8 mouse cellular contexts compared by ENCODE assay signal in the genomic region with DNA sequence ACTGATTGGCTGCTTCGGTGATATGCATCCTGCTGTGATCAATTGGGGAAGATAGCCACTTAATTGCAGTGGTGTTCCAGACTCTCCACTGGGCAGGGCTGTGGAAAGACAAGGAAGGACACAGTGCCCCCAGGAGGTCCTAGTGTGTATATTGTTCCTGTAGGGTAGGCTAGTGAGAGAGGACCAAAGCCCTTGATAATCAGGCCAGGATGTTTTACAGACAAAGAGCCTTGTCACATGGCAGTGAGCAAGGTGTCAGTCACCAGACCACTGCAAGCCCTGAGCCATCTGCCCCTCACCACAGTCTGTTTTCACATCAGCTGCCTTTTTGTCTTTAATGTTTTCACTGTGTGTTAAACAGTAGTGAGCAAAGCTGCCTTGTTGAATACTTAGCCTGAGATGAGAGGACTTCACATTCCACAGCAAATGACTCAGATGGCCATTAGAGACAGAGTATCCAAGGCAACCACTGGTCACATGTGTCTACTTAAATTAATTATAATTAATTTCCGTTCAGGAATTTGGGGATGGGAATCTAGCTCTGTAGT. TPM values are rescaled to one million over a fixed set of nuclear protein-coding genes. Genes with fewer than 3 reads are reported as not detected.
DNase-seq lines count a peak whose midpoint lies in the region; ATAC-seq and TF ChIP-seq lines count a peak whose summit lies in the region.

No protein-coding gene starts in this region.

- no peaks in the 10 kb centered on the region for H3K27me3 ChIP-seq in embryonic facial prominence, embryonic 14.5 days (replicated peaks; ENCODE audit: control insufficient read depth, insufficient read depth, low read length)
- H3K27me3 ChIP-seq in liver, postnatal 0 days (ENCODE audit: insufficient read depth, low read length): no peaks in the 10 kb centered on the region
- no peaks in the 10 kb centered on the region for H3K27me3 ChIP-seq in stomach, embryonic 15.5 days (replicated peaks)
- H3K27me3 ChIP-seq in kidney, embryonic 14.5 days (ENCODE audit: control insufficient read depth, insufficient read depth, low read length): no peaks in the 10 kb centered on the region

- H3K36me3 ChIP-seq in embryonic facial prominence, embryonic 14.5 days (ENCODE audit: control insufficient read depth, insufficient read depth, low read length): no peaks in the 10 kb centered on the region
- peaks cover 23% of the 10 kb centered on the region for H3K36me3 ChIP-seq in liver, postnatal 0 days (replicated peaks; ENCODE audit: insufficient read depth, low read length)
- no peaks in the 10 kb centered on the region for H3K36me3 ChIP-seq in stomach, embryonic 15.5 days
- no peaks in the 10 kb centered on the region for H3K36me3 ChIP-seq in kidney, embryonic 14.5 days (ENCODE audit: control insufficient read depth, insufficient read depth, low read length)

- peak; percentile 75; the same call in 1 of the 2 replicates for ATAC-seq in embryonic facial prominence, embryonic 14.5 days (ENCODE audit: low read depth)
- ATAC-seq in liver, postnatal 0 days: no peak
- ATAC-seq in stomach, embryonic 15.5 days (ENCODE audit: insufficient read depth, low FRiP score, low read depth): peak; percentile 40; the same call in 1 of the 2 replicates
- ATAC-seq in kidney, embryonic 14.5 days (ENCODE audit: low FRiP score, low TSS enrichment): no peak

- H3K9me3 ChIP-seq in embryonic facial prominence, embryonic 14.5 days (ENCODE audit: control insufficient read depth, low read length): no peaks in the 10 kb centered on the region
- H3K9me3 ChIP-seq in liver, postnatal 0 days (ENCODE audit: low read length): no peaks in the 10 kb centered on the region
- H3K9me3 ChIP-seq in stomach, embryonic 15.5 days: no peaks in the 10 kb centered on the region
- H3K9me3 ChIP-seq in kidney, embryonic 14.5 days (ENCODE audit: control insufficient read depth, low read length): no peaks in the 10 kb centered on the region

- intact Hi-C loops in left cerebral cortex, postnatal 4 days (cut with DNase I): no loop called here
- intact Hi-C loops in left cerebral cortex, postnatal 25 days (cut with DNase I): loop anchor here (5.0 kb wide), 1 partner anchor 129 kb away; no protein-coding TSS in a partner anchor

- no peak for TF ChIP-seq EP300 in liver, postnatal 0 days (IDR thresholded peaks at IDR 0.05; ENCODE audit: low read depth)

- peak; percentile 15 for DNase-seq in left cerebral cortex, postnatal 4 days
- no peak for DNase-seq in left cerebral cortex, postnatal 25 days (ENCODE audit: low spot score in 2 of 2)
- peak; percentile 60 for DNase-seq in embryonic facial prominence, embryonic 14.5 days (ENCODE audit: low spot score)
- no peak for DNase-seq in liver, postnatal 0 days
- DNase-seq in adrenal gland, postnatal 4 days (ENCODE audit: low spot score in 2 of 2): no peak
- no peak for DNase-seq in right cerebral cortex, postnatal 14 days

- 56% methylated on average over 2 of the region's 2 CpGs for WGBS in embryonic facial prominence, embryonic 14.5 days
- 44% methylated on average over 2 of the region's 2 CpGs for WGBS in liver, postnatal 0 days (ENCODE audit: insufficient replicate concordance)
- WGBS in stomach, embryonic 15.5 days: 28% methylated on average over 2 of the region's 2 CpGs
- WGBS in kidney, embryonic 14.5 days: 37% methylated on average over 2 of the region's 2 CpGs

- TF ChIP-seq CTCF in liver, postnatal 0 days (IDR thresholded peaks at IDR 0.05; ENCODE audit: low read depth): 0 out of 2 replicates have a peak, but pooled peaks have one; percentile 21

- H3K4me3 ChIP-seq in embryonic facial prominence, embryonic 14.5 days (ENCODE audit: low read depth, low read length): no peak overlapping the region
- no peak overlapping the region for H3K4me3 ChIP-seq in liver, postnatal 0 days (ENCODE audit: low read depth, low read length)
- no peak overlapping the region for H3K4me3 ChIP-seq in stomach, embryonic 15.5 days (replicated peaks)
- no peak overlapping the region for H3K4me3 ChIP-seq in kidney, embryonic 14.5 days (ENCODE audit: low read length)

- no peak overlapping the region for H3K4me2 ChIP-seq in embryonic facial prominence, embryonic 14.5 days (ENCODE audit: low read depth, low read length)
- H3K4me2 ChIP-seq in liver, postnatal 0 days (ENCODE audit: low read depth, low read length): no peak overlapping the region
- no peak overlapping the region for H3K4me2 ChIP-seq in stomach, embryonic 15.5 days
- no peak overlapping the region for H3K4me2 ChIP-seq in kidney, embryonic 14.5 days (replicated peaks; ENCODE audit: low read depth, low read length)

- H3K9ac ChIP-seq in embryonic facial prominence, embryonic 14.5 days (ENCODE audit: low read depth, low read length): no peak overlapping the region
- H3K9ac ChIP-seq in liver, postnatal 0 days (replicated peaks): no peak overlapping the region
- H3K9ac ChIP-seq in stomach, embryonic 15.5 days: no peak overlapping the region
- no peak overlapping the region for H3K9ac ChIP-seq in kidney, embryonic 14.5 days (ENCODE audit: low read depth, low read length)

- H3K4me1 ChIP-seq in embryonic facial prominence, embryonic 14.5 days (ENCODE audit: control insufficient read depth, insufficient read depth, low read length): no peaks in the 10 kb centered on the region
- H3K4me1 ChIP-seq in liver, postnatal 0 days (ENCODE audit: insufficient read depth): peaks cover 9% of the 10 kb centered on the region
- no peaks in the 10 kb centered on the region for H3K4me1 ChIP-seq in stomach, embryonic 15.5 days
- no peaks in the 10 kb centered on the region for H3K4me1 ChIP-seq in kidney, embryonic 14.5 days (ENCODE audit: control insufficient read depth, insufficient read depth, low read length)

- no peak overlapping the region for H3K27ac ChIP-seq in embryonic facial prominence, embryonic 14.5 days (replicated peaks; ENCODE audit: low read depth, low read length)
- H3K27ac ChIP-seq in liver, postnatal 0 days (ENCODE audit: low read depth): no peak overlapping the region
- no peak overlapping the region for H3K27ac ChIP-seq in stomach, embryonic 15.5 days
- no peak overlapping the region for H3K27ac ChIP-seq in kidney, embryonic 14.5 days (ENCODE audit: low read depth, low read length)

RNA-seq across cellular contexts. Expression of a gene that starts 43.2 kb away (rescaled TPM):
- 1 to 10 TPM; 4.9 to 5.9 TPM for total RNA-seq in left cerebral cortex, postnatal 4 days (2021)
- 1 to 10 TPM; 4.3 to 5.1 TPM for total RNA-seq in left cerebral cortex, postnatal 25 days (2021)
- 5.4 and 7.2 TPM in 2 replicates for polyA plus RNA-seq in embryonic facial prominence, embryonic 14.5 days (2014; fragmentation: Nextera tagmentation; extraction: Ambion mirVana)
- polyA plus RNA-seq in liver, postnatal 0 days (2015; fragmentation: Nextera tagmentation; extraction: Ambion mirVana): 23.2 and 23.4 TPM in 2 replicates
- 6.8 and 7.7 TPM in 2 replicates for polyA plus RNA-seq in stomach, embryonic 15.5 days (2015; fragmentation: Nextera tagmentation; extraction: Ambion mirVana)
- total RNA-seq in adrenal gland, postnatal 4 days (2021): 10 to 100 TPM; 20.3 to 22.2 TPM
- 4.2 and 7.2 TPM in 2 replicates for polyA plus RNA-seq in kidney, embryonic 14.5 days (2014; fragmentation: Nextera tagmentation; extraction: Ambion mirVana)

Comparison
In these comparisons a context has a peak if more than half of its experiments do, and no peak if none do; other contexts are left out.
1. DNase-seq: peak in left cerebral cortex, postnatal 4 days (single experiment) and embryonic facial prominence, embryonic 14.5 days (single experiment); none in left cerebral cortex, postnatal 25 days (0 of 2), liver, postnatal 0 days (single experiment), adrenal gland, postnatal 4 days (0 of 2) and right cerebral cortex, postnatal 14 days (single experiment).
2. ATAC-seq: peak in embryonic facial prominence, embryonic 14.5 days (single experiment) and stomach, embryonic 15.5 days (single experiment); none in liver, postnatal 0 days (single experiment) and kidney, embryonic 14.5 days (single experiment).